Mouse (Mus musculus) A20 (cell line): ENCODE measurements around the gene Actn3.
A peak's percentile ranks its signal among the peaks of the same experiment; 100 is the strongest.
"Not testable (repeated sequence)": the region's sequence is repeated elsewhere in the genome, so short reads cannot be mapped to it uniquely, and the experiment has no call there.

Experiments used
- DNase-seq: peaks from one replicate; pipeline ENCODE4 v3.0.0-alpha.2; 2011; ENCODE audit warnings: low read depth, low spot score

The Actn3 gene

GRCm38 (mm10) chr19:4877785-4878184 is at the start of gene Actn3:
TSS of gene Actn3 (minus strand) at chr19:4877909.
- no peak for DNase-seq

- no peak for DNase-seq
Observed at GRCm38 (mm10) chr19:4925121-4925860, 47.6 kb upstream of the Actn3 start.

- DNase-seq, result no peak
Observed at GRCm38 (mm10) chr19:4919652-4920051, 41.9 kb upstream of the Actn3 start.

GRCm38 (mm10) chr19:4916827-4917226 is 39.1 kb upstream of the Actn3 start:
- DNase-seq, result no peak

GRCm38 (mm10) chr19:4915924-4916603 is 38.4 kb upstream of the Actn3 start:
- DNase-seq, result no peak

GRCm38 (mm10) chr19:4909376-4909775 is 31.7 kb upstream of the Actn3 start:
- no peak for DNase-seq

GRCm38 (mm10) chr19:4908107-4908506 is 30.4 kb upstream of the Actn3 start:
- DNase-seq, result peak; percentile 55

GRCm38 (mm10) chr19:4905979-4906794 is 28.5 kb upstream of the Actn3 start, which contains the start of gene Bbs1:
TSS of gene Bbs1 (minus strand) at chr19:4906628.
- peak; percentile 84 for DNase-seq

- DNase-seq, result no peak
Observed at GRCm38 (mm10) chr19:4899888-4900287, 22.2 kb upstream of the Actn3 start.

- no peak for DNase-seq
Observed at GRCm38 (mm10) chr19:4898972-4899371, 21.3 kb upstream of the Actn3 start.

GRCm38 (mm10) chr19:4896780-4897520 is 19.2 kb upstream of the Actn3 start:
- DNase-seq, result no peak

- DNase-seq, result no peak
Observed at GRCm38 (mm10) chr19:4891798-4892197, 14.1 kb upstream of the Actn3 start.

- no peak for DNase-seq
Observed at GRCm38 (mm10) chr19:4889791-4890190, 12.1 kb upstream of the Actn3 start.

GRCm38 (mm10) chr19:4883961-4884360 is 6.3 kb upstream of the Actn3 start:
- DNase-seq, result no peak

- DNase-seq, result no peak
Observed at GRCm38 (mm10) chr19:4879324-4879703, 1.6 kb upstream of the Actn3 start.

- peak; percentile 97 for DNase-seq
Observed at GRCm38 (mm10) chr19:4878405-4879323, 955 bp upstream of the Actn3 start, which contains the start of gene Zdhhc24. TSS of gene Zdhhc24 (plus strand) at chr19:4878668.

- no peak for DNase-seq
Observed at GRCm38 (mm10) chr19:4876755-4877154, 954 bp downstream of the Actn3 start.

GRCm38 (mm10) chr19:4876241-4876640 is 1.5 kb downstream of the Actn3 start:
- DNase-seq, result no peak

GRCm38 (mm10) chr19:4874613-4875012 is 3.1 kb downstream of the Actn3 start:
- DNase-seq, result not testable (repeated sequence)

GRCm38 (mm10) chr19:4865147-4865546 is 12.6 kb downstream of the Actn3 start:
- DNase-seq, result peak; percentile 30
